Mouse (Mus musculus) hindbrain, embryonic 13.5 days (tissue): ENCODE data around the gene Lrrc51. TPM values are rescaled to one million over a fixed set of nuclear protein-coding genes. Genes with fewer than 3 reads are reported as not detected.

Experiments used
- ATAC-seq: fragments of 200-750 bp; cut with Nextera tagmentation; 2 replicates; pipeline ENCODE4 v1.8.0; 2017; ENCODE audit warnings: moderate TSS enrichment; ENCODE audit not compliant: low FRiP score
- H3K27ac ChIP-seq: fragments of 300-500 bp; sonication (generic); 2 replicates; pipeline ENCODE4 v1.5.1; 2015; ENCODE audit warnings: inconsistent platforms, mild to moderate bottlenecking, moderate library complexity
- H3K27me3 ChIP-seq: fragments of 300-500 bp; sonication (generic); 2 replicates; pipeline ENCODE4 v1.6.1; 2015; ENCODE audit warnings: mild to moderate bottlenecking, inconsistent platforms
- H3K36me3 ChIP-seq: fragments of 300-500 bp; sonication (generic); 2 replicates; pipeline ENCODE4 v1.6.1; 2015; ENCODE audit warnings: mild to moderate bottlenecking, inconsistent platforms
- H3K4me1 ChIP-seq: fragments of 300-500 bp; sonication (generic); replicated peaks from 2 replicates; pipeline ENCODE4 v1.6.1; 2015; ENCODE audit warnings: inconsistent platforms
- H3K4me2 ChIP-seq: fragments of 300-500 bp; sonication (generic); 2 replicates; pipeline ENCODE4 v1.6.1; 2015; ENCODE audit warnings: inconsistent platforms, mild to moderate bottlenecking, moderate library complexity
- H3K4me3 ChIP-seq: fragments of 300-500 bp; sonication (generic); 2 replicates; pipeline ENCODE4 v1.5.1; 2015; ENCODE audit warnings: mild to moderate bottlenecking, inconsistent platforms
- H3K9ac ChIP-seq: fragments of 300-500 bp; sonication (generic); 2 replicates; pipeline ENCODE4 v1.6.1; 2015; ENCODE audit warnings: mild to moderate bottlenecking, inconsistent platforms
- H3K9me3 ChIP-seq: fragments of 300-500 bp; sonication (generic); 2 replicates; pipeline ENCODE4 v1.6.1; 2016; ENCODE audit warnings: inconsistent platforms
- WGBS: fragments of 180-500 bp; shearing (Covaris S2); methylation state at CpG from one replicate; pipeline ENCODE4 v1.1.7; 2015; 5-methylcytosine and 5-hydroxymethylcytosine counted together
- microRNA-seq: library from miRNA; unstranded; fragments of <30 nt; microRNA quantifications from one replicate; pipeline ENCODE4, GENCODE M21; 2016
- polyA plus RNA-seq: library from polyadenylated mRNA; unstranded; fragments of >200 nt; fragmentation: Nextera tagmentation; extraction: Ambion mirVana; gene quantifications from 2 replicates; pipeline ENCODE4 v1.2.1, GENCODE M21; 2015

Lrrc51 gene
- polyA plus RNA-seq, 1 experiment from 2014 or later, result 12.1 TPM

DNA sequence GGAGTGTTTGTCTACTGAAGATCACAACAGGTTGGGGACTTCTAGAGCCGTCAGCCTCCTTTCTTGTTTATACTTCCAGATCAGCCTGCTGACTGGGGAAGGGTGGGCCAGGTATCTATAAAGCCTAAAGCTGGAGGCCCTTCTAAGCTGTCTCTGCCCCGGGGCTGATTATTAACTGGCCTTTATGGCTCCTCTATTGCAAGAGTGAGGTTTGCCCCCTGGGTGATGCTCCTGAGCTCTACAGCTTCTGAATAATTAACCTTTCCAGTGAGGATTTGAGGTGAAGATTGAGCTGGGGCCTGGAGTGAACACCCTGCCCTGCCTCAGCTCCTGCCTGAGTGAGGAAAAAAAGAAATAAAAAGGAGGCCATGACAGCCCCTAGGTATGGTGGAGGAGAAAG lies 63.1 kb downstream of the Lrrc51 start, which contains the start of gene Folr1:
Gene Folr1 (minus strand): TSS at position 160 of the 400 bp plus-strand sequence.
- H3K9ac ChIP-seq, result no peak within 1 kb of the TSS
- H3K9me3 ChIP-seq, result no peaks in the 10 kb centered on the region
- no peaks in the 10 kb centered on the region for H3K4me1 ChIP-seq
- ATAC-seq, result no peak
- 69% methylated on average over 2 of the region's 2 CpGs for WGBS
- H3K27me3 ChIP-seq, result no peaks in the 10 kb centered on the region
- H3K36me3 ChIP-seq, result no peaks in the 10 kb centered on the region
- H3K4me2 ChIP-seq, result no peak within 1 kb of the TSS
- H3K4me3 ChIP-seq, result no peak within 1 kb of the TSS
- no peak within 1 kb of the TSS for H3K27ac ChIP-seq

DNA sequence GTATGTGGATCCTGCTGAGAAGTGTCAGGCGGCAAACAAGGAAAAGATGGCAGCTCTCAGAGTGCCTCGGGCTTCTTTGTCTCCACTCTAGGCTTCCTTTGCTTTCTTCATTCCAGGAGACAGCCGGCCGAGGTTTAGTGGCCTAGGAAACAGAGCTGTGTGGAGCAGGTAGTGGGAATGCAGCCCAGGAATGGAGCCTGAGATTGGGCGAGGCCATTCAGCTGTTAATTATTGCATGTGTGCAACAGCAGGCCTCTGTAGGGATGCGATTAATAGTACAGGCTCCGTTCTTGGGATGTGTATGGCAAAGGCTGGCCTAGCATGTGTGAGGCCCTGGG lies 64.6 kb downstream of the Lrrc51 start:
- Histone ChIP-seq H3K9me3 (no peaks in the 10 kb centered on the region), H3K4me3 (no peak overlapping the region), H3K36me3 (no peaks in the 10 kb centered on the region), H3K9ac (no peak overlapping the region), H3K4me1 (no peaks in the 10 kb centered on the region), H3K27ac (no peak overlapping the region), H3K4me2 (no peak overlapping the region), H3K27me3 (no peaks in the 10 kb centered on the region)
- 46% methylated on average over 7 of the region's 7 CpGs for WGBS
- no peak for ATAC-seq

DNA sequence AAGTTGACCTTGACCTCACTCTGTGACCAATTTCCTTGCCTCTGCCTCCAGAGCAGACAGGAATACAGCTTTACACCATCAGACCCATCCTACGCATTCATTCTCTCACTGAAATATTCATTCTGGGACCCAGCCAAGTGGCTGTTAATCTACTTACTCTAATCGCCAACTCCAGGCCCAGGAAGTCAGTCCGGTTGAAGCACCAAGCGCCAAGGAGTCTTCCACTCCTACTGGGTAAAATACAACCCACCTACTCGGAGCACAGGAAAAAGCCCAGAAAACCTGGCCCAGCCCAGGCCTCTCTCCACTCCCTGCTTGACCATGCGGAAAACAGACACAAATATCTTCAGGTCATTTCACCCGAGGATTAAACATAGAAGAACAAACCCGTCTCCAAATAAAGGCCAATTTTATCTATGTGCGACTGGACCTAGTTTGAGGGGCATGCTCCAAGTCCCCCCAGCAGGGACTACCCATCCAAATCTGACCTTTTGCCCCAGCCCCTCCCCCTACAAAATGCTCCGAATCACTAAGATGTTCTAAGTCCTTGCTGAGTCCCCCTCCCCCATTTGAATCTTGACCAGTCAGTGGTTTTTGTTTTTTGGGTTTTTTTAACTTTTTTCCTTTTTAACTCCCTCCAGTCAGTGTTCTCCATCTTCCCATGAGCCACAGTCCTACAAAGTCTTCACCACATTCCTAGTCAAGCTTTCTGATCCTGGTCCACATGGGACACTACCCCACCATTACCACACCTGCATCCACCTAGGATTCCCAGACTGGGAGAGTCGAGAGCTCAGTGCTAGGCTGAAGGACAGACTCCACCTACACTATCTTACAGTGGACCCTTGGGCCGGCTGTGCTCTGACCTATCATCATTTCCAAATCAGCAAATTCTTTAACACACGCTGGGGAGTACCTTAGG lies 65.2 kb downstream of the Lrrc51 start:
- no peak overlapping the region for H3K4me2 ChIP-seq
- H3K4me3 ChIP-seq, result no peak overlapping the region
- no peaks in the 10 kb centered on the region for H3K36me3 ChIP-seq
- H3K4me1 ChIP-seq, result no peaks in the 10 kb centered on the region
- 52% methylated on average over 13 of the region's 13 CpGs for WGBS
- H3K27me3 ChIP-seq, result no peaks in the 10 kb centered on the region
- no peaks in the 10 kb centered on the region for H3K9me3 ChIP-seq
- no peak overlapping the region for H3K9ac ChIP-seq
- no peak for ATAC-seq
- no peak overlapping the region for H3K27ac ChIP-seq

DNA sequence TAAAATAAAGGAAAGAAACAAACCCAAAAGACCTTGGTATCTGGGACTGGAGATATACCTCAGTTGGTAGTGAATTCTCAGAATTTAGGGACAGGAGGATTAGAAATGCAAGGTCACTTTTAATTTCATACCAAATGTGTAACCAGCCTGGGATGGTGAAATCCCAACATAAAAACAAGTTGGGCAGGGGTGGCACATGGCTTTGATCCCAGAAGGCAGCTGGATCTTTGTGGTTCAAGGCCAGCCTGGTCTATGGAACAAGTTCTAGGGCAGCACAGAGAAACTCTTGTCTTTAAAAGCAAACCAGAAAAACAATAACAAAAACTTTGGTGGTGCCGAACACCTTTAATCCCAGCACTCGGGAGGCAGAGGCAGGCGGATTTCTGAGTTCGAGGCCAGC lies 66.2 kb downstream of the Lrrc51 start:
- no peak for ATAC-seq
- Histone ChIP-seq H3K9me3 (no peaks in the 10 kb centered on the region), H3K27ac (no peak overlapping the region), H3K36me3 (no peaks in the 10 kb centered on the region), H3K4me3 (no peak overlapping the region), H3K4me2 (no peak overlapping the region), H3K4me1 (no peaks in the 10 kb centered on the region), H3K27me3 (no peaks in the 10 kb centered on the region), H3K9ac (no peak overlapping the region)
- WGBS, result 95% methylated on average over 4 of the region's 4 CpGs

DNA sequence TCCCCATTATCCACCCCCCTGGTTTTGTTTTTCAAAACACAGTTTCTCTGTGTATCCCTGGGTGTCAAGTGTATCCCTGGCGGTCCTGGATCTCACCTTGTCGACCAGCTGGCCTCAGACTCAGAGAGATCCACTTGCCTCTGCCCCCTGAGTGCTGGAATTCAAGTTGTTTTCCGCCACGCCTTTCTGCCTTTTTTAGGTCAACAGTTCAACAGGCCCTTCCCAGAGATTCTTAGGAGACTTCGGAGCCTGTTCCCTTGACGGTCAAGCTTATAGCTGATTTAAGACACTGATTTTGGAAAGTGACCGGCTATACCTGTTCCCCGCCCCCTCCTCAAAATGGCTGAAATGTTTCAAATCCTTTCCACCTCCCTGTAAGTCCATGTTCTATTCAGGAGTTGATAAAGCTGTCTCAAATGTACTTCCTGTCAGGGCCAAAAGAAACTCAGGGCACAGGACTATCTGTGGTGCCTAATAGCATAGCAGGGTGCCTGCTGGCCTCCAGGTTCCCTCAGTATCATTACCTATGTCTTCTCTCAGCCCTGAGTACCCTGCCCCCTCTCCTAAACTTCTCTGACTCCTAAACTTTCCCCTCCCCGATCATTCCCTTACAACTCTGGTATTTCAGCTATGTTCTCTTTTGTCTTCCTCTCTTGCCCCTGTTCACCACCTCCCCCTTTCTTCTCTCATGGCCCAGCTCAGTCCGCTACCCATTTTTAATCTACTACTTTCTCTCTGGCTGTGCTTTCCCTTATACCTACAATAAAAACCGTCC lies 67.0 kb downstream of the Lrrc51 start:
- Histone ChIP-seq H3K4me1 (no peaks in the 10 kb centered on the region), H3K4me3 (no peak overlapping the region), H3K36me3 (no peaks in the 10 kb centered on the region), H3K4me2 (no peak overlapping the region), H3K27ac (no peak overlapping the region), H3K9me3 (no peaks in the 10 kb centered on the region), H3K9ac (no peak overlapping the region), H3K27me3 (no peaks in the 10 kb centered on the region)
- WGBS, result 82% methylated on average over 11 of the region's 11 CpGs
- ATAC-seq, result no peak

DNA sequence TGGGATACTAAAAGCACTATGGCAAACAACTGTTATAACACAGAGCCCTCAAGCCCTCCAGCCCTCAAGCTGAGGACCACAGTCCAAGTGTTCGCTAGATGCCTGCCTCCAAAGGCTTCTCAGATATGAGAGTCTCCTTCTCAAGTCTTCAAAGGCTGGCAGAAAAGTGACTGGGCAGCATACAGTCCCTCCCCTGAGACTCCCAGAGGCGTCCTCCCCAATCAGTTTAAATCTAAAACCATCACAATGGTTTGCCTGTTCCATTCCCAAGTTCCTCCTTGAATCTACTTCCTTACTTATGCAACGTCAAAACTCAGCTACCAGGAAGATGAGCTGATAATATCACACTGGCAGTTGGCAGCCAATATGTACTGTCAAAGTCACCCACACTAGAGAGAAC lies 70.3 kb downstream of the Lrrc51 start, which contains the start of gene Anapc15:
Gene Anapc15 (plus strand): TSS at position 301 of the 400 bp plus-strand sequence.
- Histone ChIP-seq H3K9me3 (no peaks in the 10 kb centered on the region), H3K4me2 (no peak within 1 kb of the TSS), H3K4me3 (no peak within 1 kb of the TSS), H3K27me3 (no peaks in the 10 kb centered on the region), H3K4me1 (no peaks in the 10 kb centered on the region), H3K36me3 (no peaks in the 10 kb centered on the region), H3K9ac (no peak within 1 kb of the TSS), H3K27ac (no peak within 1 kb of the TSS)
- WGBS, result 80% methylated on average over 3 of the region's 3 CpGs
- no peak for ATAC-seq

Small RNA genes within 50 kb of the gene (microRNA-seq; reads per million reads assigned to microRNA genes)
- not detected for gene Gm22655

Other genes with a start within 250 kb of the Lrrc51 start
- gene Phox2a, start 115.6 kb downstream of the Lrrc51 start, polyA plus RNA-seq, result 1.9 and 2.4 TPM in 2 replicates
- 12.7 and 15.4 TPM in 2 replicates for gene Inppl1, start 95.7 kb downstream of the Lrrc51 start, polyA plus RNA-seq
- gene Folr2, start 76.7 kb downstream of the Lrrc51 start, polyA plus RNA-seq, result 3.3 and 3.5 TPM in 2 replicates
- gene Anapc15, start 70.2 kb downstream of the Lrrc51 start, polyA plus RNA-seq, result 83.1 and 93.3 TPM in 2 replicates
- 21.0 and 39.2 TPM in 2 replicates for gene Folr1, start 63.1 kb downstream of the Lrrc51 start, polyA plus RNA-seq
- gene Lamtor1, start 28.0 kb downstream of the Lrrc51 start, polyA plus RNA-seq, result 151 and 156 TPM in 2 replicates
- gene Tomt, start 27.5 kb downstream of the Lrrc51 start, polyA plus RNA-seq, result 0.40 and 0.48 TPM in 2 replicates
- gene Numa1, start 216 bp upstream of the Lrrc51 start, polyA plus RNA-seq, result 50.8 and 53.3 TPM in 2 replicates
- gene Il18bp, start 84.8 kb upstream of the Lrrc51 start, polyA plus RNA-seq, result 4.5 and 4.8 TPM in 2 replicates
- gene Rnf121, start 131.6 kb upstream of the Lrrc51 start, polyA plus RNA-seq, result 31.2 and 32.8 TPM in 2 replicates
- 28.0 and 28.8 TPM in 2 replicates for gene Xndc1, start 131.6 kb upstream of the Lrrc51 start, polyA plus RNA-seq
- 1.2 and 1.4 TPM in 2 replicates for gene Xntrpc, start 131.8 kb upstream of the Lrrc51 start, polyA plus RNA-seq
- 0.25 and 0.49 TPM in 2 replicates for gene Trpc2, start 149.2 kb upstream of the Lrrc51 start, polyA plus RNA-seq
- gene Art1, start 167.8 kb upstream of the Lrrc51 start, polyA plus RNA-seq, result 0.22 and 0.26 TPM in 2 replicates
- gene Art5, start 175.6 kb upstream of the Lrrc51 start, polyA plus RNA-seq, result 0.74 and 0.75 TPM in 2 replicates
- gene Chrna10, start 182.9 kb upstream of the Lrrc51 start, polyA plus RNA-seq, result not detected in 2 replicates